27 mouse cellular contexts compared by ENCODE assay signal in genomic region chr17:8298281-8298680, GRCm38 (mm10). TPM values are rescaled to one million over a fixed set of nuclear protein-coding genes. Genes with fewer than 3 reads are reported as not detected.
DNase-seq lines count a peak whose midpoint lies in the region; ATAC-seq and TF ChIP-seq lines count a peak whose summit lies in the region.
"Had no signal": no experiment of that assay in that cellular context is flagged by ENCODE, and none has a peak within 500 bp of the region (broad histone marks: within the 10 kb centered on the region; RNA-seq: fewer than 3 reads in every experiment).

No protein-coding gene starts in this region.

- H3K27ac ChIP-seq in heart, embryonic 10.5 days = no peak overlapping the region
- 0 out of 2 replicates have a peak overlapping the region, but pooled peaks have one; percentile 3 for H3K27ac ChIP-seq in left cerebral cortex, adult 2 months
- H3K27ac ChIP-seq in liver, postnatal 0 days (ENCODE audit: low read depth) = peak overlapping the region; percentile 75; the same call in 1 of the 2 replicates
- peak overlapping the region; percentile 65 for H3K27ac ChIP-seq in brown adipose tissue, adult 24 weeks (replicated peaks; ENCODE audit: low read depth, low read length)
- H3K27ac ChIP-seq in hindbrain, embryonic 13.5 days = no peak overlapping the region
- H3K27ac ChIP-seq: embryonic facial prominence, embryonic 13.5 days; embryonic facial prominence, embryonic 15.5 days; forebrain, embryonic 10.5 days; forebrain, embryonic 12.5 days had no signal

- intact Hi-C loops in left cerebral cortex, adult 2 months (cut with DNase I) = no loop called here

- no peaks in the 10 kb centered on the region; the same call in 1 of the 2 replicates for H3K36me3 ChIP-seq in heart, embryonic 10.5 days
- H3K36me3 ChIP-seq in liver, postnatal 0 days (replicated peaks; ENCODE audit: insufficient read depth, low read length) = peaks cover 23% of the 10 kb centered on the region
- peaks cover 33% of the 10 kb centered on the region for H3K36me3 ChIP-seq in hindbrain, embryonic 13.5 days
- H3K36me3 ChIP-seq: embryonic facial prominence, embryonic 15.5 days; forebrain, embryonic 10.5 days had no signal

- no peak overlapping the region for H3K4me3 ChIP-seq in heart, embryonic 10.5 days
- no peak overlapping the region for H3K4me3 ChIP-seq in left cerebral cortex, adult 2 months
- no peak overlapping the region for H3K4me3 ChIP-seq in liver, postnatal 0 days (ENCODE audit: low read depth, low read length)
- no peak overlapping the region for H3K4me3 ChIP-seq in brown adipose tissue, adult 24 weeks (ENCODE audit: insufficient read depth, low read depth, low read length)
- no peak overlapping the region for H3K4me3 ChIP-seq in hindbrain, embryonic 13.5 days
- H3K4me3 ChIP-seq: embryonic facial prominence, embryonic 13.5 days; embryonic facial prominence, embryonic 15.5 days; erythroblast, embryonic 14.5 days; forebrain, embryonic 10.5 days; forebrain, embryonic 12.5 days had no signal

- peak; percentile 59 for DNase-seq in heart, adult 11 months
- no peak for DNase-seq in heart, embryonic 10.5 days (ENCODE audit: low spot score)
- DNase-seq in left cerebral cortex, adult 2 months (ENCODE audit: extremely low spot score in 1 of 2, low spot score in 2 of 2) = no peak
- DNase-seq in left cerebral cortex, adult 18-20 months (ENCODE audit: low spot score in 2 of 2) = no peak
- no peak for DNase-seq in liver, postnatal 0 days
- no peak for DNase-seq in liver
- DNase-seq: adrenal gland, adult 8-10 months; cerebellum, adult 11-12 months; cerebellum, adult 8-10 months; cerebellum, adult 9-11 months; cerebellum, postnatal 14 days; cerebellum, postnatal 36 days; embryo, embryonic 11 days had no signal

- no peak for TF ChIP-seq CTCF in left cerebral cortex, adult 2 months (IDR thresholded peaks at IDR 0.05)
- no peak for TF ChIP-seq CTCF in liver, postnatal 0 days (IDR thresholded peaks at IDR 0.05; ENCODE audit: low read depth)

- H3K4me2 ChIP-seq in liver, postnatal 0 days (ENCODE audit: low read depth, low read length) = no peak overlapping the region
- H3K4me2 ChIP-seq in hindbrain, embryonic 13.5 days = no peak overlapping the region
- H3K4me2 ChIP-seq: embryonic facial prominence, embryonic 13.5 days; embryonic facial prominence, embryonic 15.5 days; forebrain, embryonic 12.5 days had no signal

- WGBS in heart, embryonic 10.5 days = 92% methylated on average over 2 of the region's 2 CpGs
- 81% methylated on average over 2 of the region's 2 CpGs for WGBS in liver, postnatal 0 days (ENCODE audit: insufficient replicate concordance)
- WGBS in hindbrain, embryonic 13.5 days = 91% methylated on average over 2 of the region's 2 CpGs

- H3K27me3 ChIP-seq in heart, embryonic 10.5 days (ENCODE audit: insufficient read depth, poor library complexity, severe bottlenecking) = no peaks in the 10 kb centered on the region
- H3K27me3 ChIP-seq in liver, postnatal 0 days (ENCODE audit: insufficient read depth, low read length) = no peaks in the 10 kb centered on the region
- no peaks in the 10 kb centered on the region for H3K27me3 ChIP-seq in hindbrain, embryonic 13.5 days
- H3K27me3 ChIP-seq: embryonic facial prominence, embryonic 13.5 days; embryonic facial prominence, embryonic 15.5 days; forebrain, embryonic 12.5 days had no signal

- no peak for ATAC-seq in liver, postnatal 0 days
- no peak for ATAC-seq in hindbrain, embryonic 13.5 days (ENCODE audit: low FRiP score)
- ATAC-seq: forebrain, embryonic 14.5 days; forebrain, embryonic 16.5 days had no signal

- TF ChIP-seq EP300 in liver, postnatal 0 days (IDR thresholded peaks at IDR 0.05; ENCODE audit: low read depth) = no peak

- H3K9ac ChIP-seq in liver, postnatal 0 days (replicated peaks) = no peak overlapping the region
- H3K9ac ChIP-seq in hindbrain, embryonic 13.5 days = no peak overlapping the region
- H3K9ac ChIP-seq: embryonic facial prominence, embryonic 13.5 days; embryonic facial prominence, embryonic 15.5 days; forebrain, embryonic 12.5 days had no signal

- H3K9me3 ChIP-seq in heart, embryonic 10.5 days = no peaks in the 10 kb centered on the region
- no peaks in the 10 kb centered on the region for H3K9me3 ChIP-seq in liver, postnatal 0 days (ENCODE audit: low read length)
- no peaks in the 10 kb centered on the region for H3K9me3 ChIP-seq in hindbrain, embryonic 13.5 days
- H3K9me3 ChIP-seq: embryonic facial prominence, embryonic 13.5 days; embryonic facial prominence, embryonic 15.5 days; forebrain, embryonic 10.5 days; forebrain, embryonic 12.5 days had no signal

- H3K4me1 ChIP-seq in heart, embryonic 10.5 days = no peaks in the 10 kb centered on the region
- H3K4me1 ChIP-seq in liver, postnatal 0 days (ENCODE audit: insufficient read depth) = peaks cover 12% of the 10 kb centered on the region
- peaks cover 8% of the 10 kb centered on the region for H3K4me1 ChIP-seq in brown adipose tissue, adult 24 weeks (ENCODE audit: control insufficient read depth, insufficient read depth, insufficient read length, low read length)
- no peaks in the 10 kb centered on the region for H3K4me1 ChIP-seq in hindbrain, embryonic 13.5 days (replicated peaks)
- H3K4me1 ChIP-seq: embryonic facial prominence, embryonic 13.5 days; embryonic facial prominence, embryonic 15.5 days; forebrain, embryonic 10.5 days; forebrain, embryonic 12.5 days had no signal

RNA-seq across cellular contexts. Expression of gene Sft2d1, which starts 12.6 kb away (rescaled TPM):
- 79.4 and 85.3 TPM in 2 replicates for polyA plus RNA-seq in heart, embryonic 10.5 days (2016; fragmentation: Nextera tagmentation; extraction: Ambion mirVana)
- total RNA-seq in left cerebral cortex, adult 2 months (2021) = 10 to 100 TPM; 63.8 to 65.7 TPM
- 10 to 100 TPM; 62.1 to 63.8 TPM for total RNA-seq in left cerebral cortex, adult 18-20 months (2021)
- 67.6 and 67.7 TPM in 2 replicates for polyA plus RNA-seq in liver, postnatal 0 days (2015; fragmentation: Nextera tagmentation; extraction: Ambion mirVana)
- polyA plus RNA-seq in brown adipose tissue, adult 24 weeks (2012; ENCODE audit: insufficient read depth, insufficient read length, missing spikeins) = 34.2 and 34.6 TPM in 2 replicates
- polyA plus RNA-seq in hindbrain, embryonic 13.5 days (2015; fragmentation: Nextera tagmentation; extraction: Ambion mirVana) = 151 and 154 TPM in 2 replicates

RNA-seq across cellular contexts. Expression of gene Mpc1, which starts 15.6 kb away (rescaled TPM):
- polyA plus RNA-seq in heart, embryonic 10.5 days (2016; fragmentation: Nextera tagmentation; extraction: Ambion mirVana) = 96.2 and 144 TPM in 2 replicates
- total RNA-seq in left cerebral cortex, adult 2 months (2021) = 100 to 1,000 TPM; 170 to 173 TPM
- total RNA-seq in left cerebral cortex, adult 18-20 months (2021) = 100 to 1,000 TPM; 161 to 169 TPM
- 1,393 and 1,436 TPM in 2 replicates for polyA plus RNA-seq in liver, postnatal 0 days (2015; fragmentation: Nextera tagmentation; extraction: Ambion mirVana)
- polyA plus RNA-seq in brown adipose tissue, adult 24 weeks (2012; ENCODE audit: insufficient read depth, insufficient read length, missing spikeins) = 3,579 and 4,573 TPM in 2 replicates
- polyA plus RNA-seq in hindbrain, embryonic 13.5 days (2015; fragmentation: Nextera tagmentation; extraction: Ambion mirVana) = 241 and 254 TPM in 2 replicates

RNA-seq across cellular contexts. Expression of gene Prr18, which starts 39.0 kb away (rescaled TPM):
- polyA plus RNA-seq in heart, embryonic 10.5 days (2016; fragmentation: Nextera tagmentation; extraction: Ambion mirVana) = 0.07 and 0.11 TPM in 2 replicates
- total RNA-seq in left cerebral cortex, adult 2 months (2021) = 10 to 100 TPM; 12.6 to 15.5 TPM
- 10 to 100 TPM; 14.0 to 17.9 TPM for total RNA-seq in left cerebral cortex, adult 18-20 months (2021)
- 0.05 TPM in 1 of 2 replicates, not detected in the other for polyA plus RNA-seq in liver, postnatal 0 days (2015; fragmentation: Nextera tagmentation; extraction: Ambion mirVana)
- not detected in 2 replicates for polyA plus RNA-seq in brown adipose tissue, adult 24 weeks (2012; ENCODE audit: insufficient read depth, insufficient read length, missing spikeins)
- 9.6 TPM in 2 replicates for polyA plus RNA-seq in hindbrain, embryonic 13.5 days (2015; fragmentation: Nextera tagmentation; extraction: Ambion mirVana)

RNA-seq across cellular contexts. Expression of gene T2, which starts 57.5 kb away (rescaled TPM):
- 0.14 and 0.52 TPM in 2 replicates for polyA plus RNA-seq in heart, embryonic 10.5 days (2016; fragmentation: Nextera tagmentation; extraction: Ambion mirVana)
- under 1 TPM; 0.70 to 0.79 TPM for total RNA-seq in left cerebral cortex, adult 2 months (2021)
- total RNA-seq in left cerebral cortex, adult 18-20 months (2021) = 1 to 10 TPM in 1 of 2 experiments, under 1 TPM in 1; 0.84 to 1.3 TPM
- polyA plus RNA-seq in liver, postnatal 0 days (2015; fragmentation: Nextera tagmentation; extraction: Ambion mirVana) = not detected in 2 replicates
- not detected in 2 replicates for polyA plus RNA-seq in brown adipose tissue, adult 24 weeks (2012; ENCODE audit: insufficient read depth, insufficient read length, missing spikeins)
- 0.38 and 0.62 TPM in 2 replicates for polyA plus RNA-seq in hindbrain, embryonic 13.5 days (2015; fragmentation: Nextera tagmentation; extraction: Ambion mirVana)
- total RNA-seq: adrenal gland, adult 18-20 months; adrenal gland, adult 8-10 months; adrenal gland, postnatal 14 days; adrenal gland, postnatal 36 days; common myeloid progenitor, adult 5-6 weeks; MEL had no signal
- polyA plus RNA-seq: erythroblast, embryonic 14.5 days had no signal

Comparison
In these comparisons a context has a peak if more than half of its experiments do, and no peak if none do; other contexts are left out.
1. H3K27ac ChIP-seq: peak in left cerebral cortex, adult 2 months (single experiment), liver, postnatal 0 days (single experiment) and brown adipose tissue, adult 24 weeks (single experiment); none in heart, embryonic 10.5 days (single experiment) and hindbrain, embryonic 13.5 days (single experiment).